Mouse (Mus musculus): ENCODE data around the gene Acss1. TPM values are rescaled to one million over a fixed set of nuclear protein-coding genes. Genes with fewer than 3 reads are reported as not detected.

Gene Acss1
- total RNA-seq (2023), result 2.9 and 3.4 TPM in 2 replicates

GRCm38 (mm10) chr2:150667820-150668766, at the start of gene Acss1:
Gene Acss1, minus strand, starts transcription at chr2:150668500.

GRCm38 (mm10) chr2:150689223-150689800, 21.0 kb upstream of the Acss1 start, which contains the start of gene Vsx1:
Gene Vsx1, minus strand, starts transcription at chr2:150689360.

GRCm38 (mm10) chr2:150608087-150608799, 60.1 kb downstream of the Acss1 start, which contains the start of gene Apmap:
Gene Apmap, minus strand, starts transcription at chr2:150608567.

GRCm38 (mm10) chr2:150569847-150570590, 98.3 kb downstream of the Acss1 start, which contains the start of gene Cst7:
Gene Cst7, plus strand, starts transcription at chr2:150570415.

Other genes with a start within 250 kb of the Acss1 start
- gene Zfp442, start 217.0 kb downstream of the Acss1 start, total RNA-seq (2023), result 0.36 and 0.47 TPM in 2 replicates
- not detected in 2 replicates for gene Zfp345, start 183.4 kb downstream of the Acss1 start, total RNA-seq (2023)
- 11.9 and 13.8 TPM in 2 replicates for gene Cst7, start 98.1 kb downstream of the Acss1 start, total RNA-seq (2023)
- 41.8 and 55.5 TPM in 2 replicates for gene Apmap, start 59.9 kb downstream of the Acss1 start, total RNA-seq (2023)
- gene Vsx1, start 20.9 kb upstream of the Acss1 start, total RNA-seq (2023), result not detected in 2 replicates
- 3.7 and 4.8 TPM in 2 replicates for gene Entpd6, start 80.5 kb upstream of the Acss1 start, total RNA-seq (2023)
- 15.7 and 17.9 TPM in 2 replicates for gene Pygb, start 118.2 kb upstream of the Acss1 start, total RNA-seq (2023)
- gene Abhd12, start 236.2 kb upstream of the Acss1 start, total RNA-seq (2023), result 19.9 and 20.4 TPM in 2 replicates
- 10.6 and 13.4 TPM in 2 replicates for gene Gins1, start 236.9 kb upstream of the Acss1 start, total RNA-seq (2023)